Mouse (Mus musculus) cerebellum, adult 2 months (tissue): Measurements from ENCODE around the gene Gm44805.

ENCODE experiments used
- CTCF ChIP-seq: fragments of 200-500 bp; IDR thresholded peaks from 2 replicates; pipeline ENCODE4 v1.5.1; 2011; ENCODE audit warnings: low read depth, mild to moderate bottlenecking, control low read depth, low read length, moderate library complexity, borderline replicate concordance; ENCODE audit not compliant: insufficient read depth
- POLR2A ChIP-seq: fragments of 200-500 bp; IDR thresholded peaks from 2 replicates; pipeline ENCODE4 v1.6.1; 2011; ENCODE audit warnings: low read length, control low read depth, borderline replicate concordance; ENCODE audit not compliant: insufficient read depth

DNA sequence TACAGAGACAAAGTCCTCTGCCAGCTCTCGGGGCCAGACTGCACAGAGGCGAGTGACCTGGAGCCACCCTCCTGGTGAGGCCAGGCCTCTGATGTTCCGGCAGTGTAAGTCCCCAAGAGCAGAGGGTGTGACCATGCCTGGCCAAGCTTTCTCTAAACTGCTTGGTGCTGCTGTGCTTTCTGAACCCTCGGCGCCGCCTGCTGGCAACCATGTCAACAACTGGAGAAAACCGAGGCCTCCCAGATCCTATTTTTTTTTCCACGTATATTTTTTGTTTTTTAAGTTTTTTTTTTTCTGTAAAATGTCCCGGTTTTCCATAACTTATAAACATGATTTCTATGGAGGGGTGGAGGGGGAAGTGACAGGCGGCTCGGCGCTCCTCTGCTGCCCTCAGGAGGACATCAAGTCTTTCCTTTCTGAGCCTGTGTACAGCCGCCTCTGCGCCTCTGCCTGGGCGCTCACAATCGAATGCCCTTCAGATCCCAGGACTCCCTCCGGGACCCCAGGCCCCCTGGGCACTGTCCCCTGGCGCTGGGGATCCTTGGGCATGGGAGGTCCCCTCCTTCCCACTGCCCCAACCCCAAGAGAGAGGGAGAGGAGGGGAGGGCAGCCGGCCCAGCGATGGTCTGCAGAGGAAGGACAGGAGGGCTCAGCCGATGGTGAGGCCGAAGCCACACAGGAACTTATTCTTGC, 20.0 kb upstream of the Gm44805 start:
- TF ChIP-seq CTCF (peak; percentile 44), POLR2A (no peak)
